Mouse (Mus musculus) liver, embryonic 16.5 days (tissue): ENCODE measurements around the gene Exoc3l2. TPM values are rescaled to one million over a fixed set of nuclear protein-coding genes. Genes with fewer than 3 reads are reported as not detected.

Experiments used
- ATAC-seq: fragments of 200-750 bp; cut with Nextera tagmentation; 2 replicates; pipeline ENCODE4 v1.8.0; 2017; ENCODE audit warnings: low read depth, mild to moderate bottlenecking, moderate number of reproducible peaks, moderate library complexity
- H3K27ac ChIP-seq: fragments of 300-500 bp; sonication (generic); 2 replicates; pipeline ENCODE4 v1.5.1; 2014; ENCODE audit warnings: mild to moderate bottlenecking, low read length
- H3K27me3 ChIP-seq: fragments of 300-500 bp; sonication (generic); 2 replicates; pipeline ENCODE4 v1.6.1; 2014; ENCODE audit warnings: low read depth, low read length, mixed read lengths; ENCODE audit not compliant: control insufficient read depth, insufficient read depth
- H3K36me3 ChIP-seq: fragments of 300-500 bp; sonication (generic); 2 replicates; pipeline ENCODE4 v1.6.1; 2014; ENCODE audit warnings: mild to moderate bottlenecking; ENCODE audit not compliant: control insufficient read depth, insufficient read depth
- H3K4me1 ChIP-seq: fragments of 300-500 bp; sonication (generic); 2 replicates; pipeline ENCODE4 v1.6.1; 2014; ENCODE audit warnings: low read depth, low read length, mixed read lengths; ENCODE audit not compliant: control insufficient read depth
- H3K4me2 ChIP-seq: fragments of 300-500 bp; sonication (generic); 2 replicates; pipeline ENCODE4 v1.6.1; 2014; ENCODE audit warnings: low read depth, low read length, mixed read lengths
- H3K4me3 ChIP-seq: fragments of 300-500 bp; sonication (generic); 2 replicates; pipeline ENCODE4 v1.5.1; 2014; ENCODE audit warnings: low read depth, mild to moderate bottlenecking, low read length
- H3K9ac ChIP-seq: fragments of 300-500 bp; sonication (generic); 2 replicates; pipeline ENCODE4 v1.6.1; 2014; ENCODE audit warnings: low read depth, low read length
- H3K9me3 ChIP-seq: fragments of 300-500 bp; sonication (generic); replicated peaks from 2 replicates; pipeline ENCODE4 v1.6.1; 2016; ENCODE audit warnings: low read length; ENCODE audit not compliant: control insufficient read depth
- WGBS: fragments of 180-500 bp; shearing (Covaris S2); extraction: QIAGEN DNeasy Blood & Tissue Kit; methylation state at CpG from one replicate; pipeline ENCODE4 v1.1.7; 2014; ENCODE audit not compliant: insufficient replicate concordance; 5-methylcytosine and 5-hydroxymethylcytosine counted together
- polyA plus RNA-seq: library from polyadenylated mRNA; unstranded; fragments of >200 nt; fragmentation: Nextera tagmentation; extraction: Ambion mirVana; gene quantifications from 2 replicates; pipeline ENCODE4 v1.2.1, GENCODE M21; 2015

Exoc3l2 gene
- polyA plus RNA-seq, 1 experiment from 2014 or later = 0.54 TPM

DNA sequence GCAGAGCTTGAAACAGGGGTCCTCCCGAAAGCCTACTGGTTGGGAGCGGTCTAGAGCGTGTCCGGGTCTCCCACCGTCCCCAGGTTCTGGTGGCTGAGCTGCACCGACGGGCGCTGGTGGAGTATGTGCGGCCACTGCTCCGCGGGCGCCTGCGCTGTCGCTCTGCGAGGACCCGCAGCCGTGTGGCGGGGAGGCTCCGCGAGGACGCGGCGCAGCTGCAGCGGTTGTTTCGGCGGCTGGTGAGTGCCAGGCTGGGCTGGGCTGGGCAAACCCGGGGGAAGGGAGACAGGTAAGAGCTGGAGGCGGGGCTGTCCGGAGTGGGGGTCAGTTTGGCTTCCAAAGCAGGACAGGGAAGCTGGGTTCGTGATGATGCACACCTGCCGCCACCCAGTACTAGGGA, 26.4 kb downstream of the Exoc3l2 start:
- ATAC-seq = no peak
- Histone ChIP-seq H3K4me1 (no peaks in the 10 kb centered on the region; the same call in none of the 2 replicates), H3K4me2 (no peak overlapping the region), H3K4me3 (no peak overlapping the region), H3K27me3 (peaks cover 15% of the 10 kb centered on the region), H3K9me3 (no peaks in the 10 kb centered on the region), H3K27ac (no peak overlapping the region), H3K9ac (no peak overlapping the region), H3K36me3 (no peaks in the 10 kb centered on the region)
- 74% methylated on average over 27 of the region's 31 CpGs for WGBS

DNA sequence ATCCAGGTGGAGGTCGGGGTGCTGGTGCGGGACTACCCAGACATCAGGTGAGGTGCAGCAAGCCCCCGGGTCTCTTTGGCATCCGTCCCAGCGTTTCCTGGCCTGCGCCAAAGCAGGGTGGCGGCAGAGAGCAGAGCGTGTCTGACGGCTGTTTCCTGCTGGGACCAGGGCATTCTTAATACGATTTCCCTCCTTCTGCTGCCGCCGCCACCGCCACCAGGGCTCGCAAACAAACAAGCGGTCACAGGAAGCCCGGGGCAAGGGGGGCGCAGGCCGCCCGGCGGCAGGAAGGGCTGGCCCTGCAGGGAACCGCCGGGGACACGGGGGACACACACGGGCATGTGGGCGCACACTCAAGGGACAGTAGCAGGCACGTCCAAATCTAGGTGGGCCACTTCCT, 28.6 kb downstream of the Exoc3l2 start:
- H3K9ac ChIP-seq = no peak overlapping the region
- H3K4me1 ChIP-seq = no peaks in the 10 kb centered on the region; the same call in none of the 2 replicates
- ATAC-seq = 0 out of 2 replicates have a peak, but pooled peaks have one; percentile 20
- H3K4me2 ChIP-seq = peak overlapping the region; percentile 24; the same call in 1 of the 2 replicates
- WGBS = 13% methylated on average over 26 of the region's 26 CpGs
- H3K27ac ChIP-seq = no peak overlapping the region
- H3K36me3 ChIP-seq = no peaks in the 10 kb centered on the region
- H3K4me3 ChIP-seq = no peak overlapping the region
- no peaks in the 10 kb centered on the region for H3K9me3 ChIP-seq
- peaks cover 15% of the 10 kb centered on the region for H3K27me3 ChIP-seq

DNA sequence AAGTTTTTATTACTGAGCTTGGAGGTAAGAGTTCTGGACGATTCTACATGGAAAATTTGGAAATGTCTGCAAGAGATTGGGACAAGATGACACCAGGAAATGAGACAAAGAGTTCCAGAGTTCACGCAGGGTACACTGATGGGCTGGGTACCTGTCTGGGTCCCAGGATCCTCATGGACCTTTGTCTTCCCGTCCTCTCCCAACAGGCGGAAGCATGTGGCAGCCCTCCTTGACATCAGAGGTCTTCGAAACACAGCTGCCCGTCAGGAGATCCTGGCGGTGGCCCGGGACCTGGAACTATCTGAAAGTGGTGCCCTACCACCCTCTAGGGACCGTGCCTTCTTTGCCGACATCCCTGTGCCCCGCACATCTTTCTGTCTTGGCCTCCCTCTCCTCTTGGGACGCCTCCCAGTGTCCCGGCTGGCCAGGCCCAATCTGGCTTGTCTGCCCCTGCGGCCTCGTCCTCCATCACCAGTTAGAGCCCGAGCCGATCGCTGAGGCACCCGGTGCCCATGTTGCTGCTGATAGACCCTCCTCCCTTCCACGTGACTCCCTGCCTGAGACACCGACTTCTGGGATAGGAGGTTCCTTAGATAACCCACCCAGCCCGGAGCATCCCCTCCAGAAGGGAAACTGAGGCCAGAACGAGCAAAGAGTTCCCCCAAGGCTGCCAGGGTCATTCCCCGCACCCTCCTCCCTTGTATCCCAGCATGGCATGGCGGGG, 31.8 kb downstream of the Exoc3l2 start:
- no peak overlapping the region for H3K4me2 ChIP-seq
- H3K9ac ChIP-seq = no peak overlapping the region
- WGBS = 76% methylated on average over 25 of the region's 25 CpGs
- peaks cover 8% of the 10 kb centered on the region for H3K27me3 ChIP-seq
- no peaks in the 10 kb centered on the region; the same call in none of the 2 replicates for H3K4me1 ChIP-seq
- H3K4me3 ChIP-seq = no peak overlapping the region
- H3K9me3 ChIP-seq = no peaks in the 10 kb centered on the region
- H3K27ac ChIP-seq = no peak overlapping the region
- H3K36me3 ChIP-seq = no peaks in the 10 kb centered on the region
- no peak for ATAC-seq

DNA sequence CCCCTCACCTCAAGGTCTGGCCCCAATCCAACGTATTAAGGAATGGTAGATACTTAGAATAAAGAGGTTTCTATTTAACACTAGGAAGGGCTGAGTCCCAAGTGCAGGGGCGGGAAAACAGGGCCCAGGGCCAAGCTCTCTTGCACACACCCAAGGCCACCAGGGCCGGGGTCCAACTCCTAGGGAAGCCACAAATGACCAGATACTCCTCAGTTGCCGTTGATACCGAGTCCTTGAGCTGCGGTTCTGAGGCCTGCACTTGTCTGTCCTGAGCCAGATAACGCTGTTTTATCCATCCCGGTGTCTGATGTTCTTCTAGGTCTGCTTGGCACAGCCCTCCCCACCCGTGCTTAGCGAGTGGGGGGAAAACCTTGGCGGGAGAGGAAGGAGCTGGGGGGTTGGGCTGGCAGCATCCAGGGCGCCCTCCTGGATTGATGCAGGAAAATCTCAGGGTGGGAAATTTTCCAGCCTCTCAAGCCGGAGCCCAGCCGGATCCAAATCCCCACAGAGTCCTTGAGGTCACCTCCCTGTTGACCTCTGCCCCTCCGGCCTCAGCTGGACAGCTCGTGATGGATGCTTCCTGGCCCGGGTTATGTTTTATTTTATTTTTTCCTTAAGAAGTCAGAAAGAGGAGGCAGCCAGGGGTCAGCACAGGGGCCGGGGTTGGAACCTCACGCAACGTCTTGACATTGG, 32.5 kb downstream of the Exoc3l2 start:
- H3K36me3 ChIP-seq = no peaks in the 10 kb centered on the region
- H3K4me1 ChIP-seq = no peaks in the 10 kb centered on the region; the same call in none of the 2 replicates
- H3K4me3 ChIP-seq = no peak overlapping the region
- H3K9me3 ChIP-seq = no peaks in the 10 kb centered on the region
- ATAC-seq = peak; percentile 22; the same call in 1 of the 2 replicates
- no peak overlapping the region for H3K27ac ChIP-seq
- H3K4me2 ChIP-seq = no peak overlapping the region
- H3K9ac ChIP-seq = no peak overlapping the region
- 52% methylated on average over 20 of the region's 20 CpGs for WGBS
- H3K27me3 ChIP-seq = peaks cover 7% of the 10 kb centered on the region

DNA sequence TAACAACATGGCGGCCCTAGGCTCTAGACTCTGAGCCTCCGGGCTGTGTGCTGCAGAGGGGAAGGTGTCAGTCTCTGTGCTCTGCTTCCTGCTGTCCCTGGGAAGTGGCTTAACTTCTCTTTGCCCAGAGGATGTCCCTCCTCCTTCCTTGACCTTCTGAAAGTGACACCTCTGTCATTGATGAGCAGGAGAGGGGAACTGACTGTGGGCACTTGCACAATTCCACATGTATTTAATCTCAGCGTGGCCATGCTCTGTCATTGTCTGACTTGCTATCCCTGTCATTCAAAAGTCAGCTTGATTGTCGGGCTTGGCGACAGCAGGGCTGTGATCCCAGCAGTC, 33.1 kb downstream of the Exoc3l2 start:
- no peak overlapping the region for H3K27ac ChIP-seq
- no peak overlapping the region for H3K4me2 ChIP-seq
- H3K9me3 ChIP-seq = no peaks in the 10 kb centered on the region
- no peak overlapping the region for H3K9ac ChIP-seq
- 50% methylated on average over 5 of the region's 5 CpGs for WGBS
- H3K4me1 ChIP-seq = no peaks in the 10 kb centered on the region; the same call in none of the 2 replicates
- H3K27me3 ChIP-seq = peaks cover 7% of the 10 kb centered on the region
- H3K4me3 ChIP-seq = no peak overlapping the region
- no peaks in the 10 kb centered on the region for H3K36me3 ChIP-seq
- ATAC-seq = no peak

DNA sequence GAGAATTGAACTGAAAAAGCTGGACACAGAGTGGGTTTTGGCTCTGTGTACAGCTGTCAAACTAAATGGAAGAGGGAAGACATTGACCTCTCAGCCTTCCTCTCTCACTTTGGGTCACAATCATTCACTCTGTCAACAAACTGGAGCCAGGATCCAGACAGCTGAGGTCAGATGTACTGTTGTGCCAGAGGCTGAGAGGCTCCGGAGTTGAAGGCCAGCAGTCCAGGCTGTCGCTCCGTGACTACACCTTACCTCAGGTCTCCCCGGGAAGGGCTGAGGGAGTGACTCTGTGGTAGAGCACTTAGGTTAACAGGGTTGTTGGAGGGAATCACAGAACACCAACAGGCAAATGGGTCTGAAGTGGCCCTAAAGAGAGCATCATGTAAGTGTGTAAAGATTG, 35.2 kb downstream of the Exoc3l2 start:
- H3K27ac ChIP-seq = no peak overlapping the region
- H3K4me3 ChIP-seq = no peak overlapping the region
- no peaks in the 10 kb centered on the region for H3K36me3 ChIP-seq
- H3K9me3 ChIP-seq = no peaks in the 10 kb centered on the region
- H3K4me2 ChIP-seq = no peak overlapping the region
- H3K9ac ChIP-seq = no peak overlapping the region
- peak; percentile 27; the same call in 1 of the 2 replicates for ATAC-seq
- H3K4me1 ChIP-seq = no peaks in the 10 kb centered on the region; the same call in 1 of the 2 replicates
- no peaks in the 10 kb centered on the region for H3K27me3 ChIP-seq
- 70% methylated on average over 4 of the region's 4 CpGs for WGBS

DNA sequence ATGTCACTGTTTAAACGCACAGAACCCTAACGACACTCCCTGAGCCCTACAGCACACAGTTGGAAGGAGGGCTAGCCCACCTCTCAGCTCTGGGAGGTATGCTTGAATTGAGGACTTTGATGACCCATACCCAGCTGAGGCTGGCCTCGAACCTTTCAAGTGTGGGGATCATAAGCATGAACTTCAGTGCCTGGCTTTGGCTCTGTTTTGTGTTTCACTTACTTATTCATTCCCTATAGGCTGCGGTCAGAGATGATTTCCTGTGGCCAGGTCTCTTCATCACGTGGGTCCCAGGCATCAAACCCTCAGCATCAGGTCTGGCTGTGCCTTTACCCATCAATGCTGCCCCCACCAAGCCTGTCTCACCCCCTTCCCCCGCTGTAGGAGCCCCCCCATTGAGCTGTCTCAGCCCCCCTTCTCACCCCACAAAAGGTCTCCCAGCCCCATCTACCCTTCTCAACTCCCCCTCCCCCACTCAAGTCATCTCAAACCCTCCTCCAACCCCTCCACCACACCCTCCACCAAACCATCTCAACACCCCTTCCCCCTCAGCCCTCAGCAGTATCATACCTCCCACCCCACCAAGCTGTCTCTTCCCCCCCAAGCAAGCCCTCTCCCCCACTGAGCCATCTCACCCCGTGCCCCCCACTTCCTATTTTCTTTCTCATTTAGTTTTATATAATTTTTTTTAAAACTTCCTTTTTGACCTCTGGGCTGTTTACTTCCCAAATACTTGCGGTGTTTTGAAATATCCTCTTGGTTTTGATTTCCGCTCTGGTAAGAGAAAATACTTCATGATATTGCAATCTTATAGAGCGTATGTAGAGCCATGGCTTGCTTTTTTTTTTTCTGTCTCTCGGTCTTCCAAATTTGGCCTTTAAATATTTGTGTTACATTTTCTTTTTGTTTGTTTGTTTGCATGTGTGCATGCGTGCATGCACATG, 37.6 kb downstream of the Exoc3l2 start:
- Histone ChIP-seq H3K9ac (no peak overlapping the region), H3K27ac (no peak overlapping the region), H3K27me3 (no peaks in the 10 kb centered on the region), H3K4me2 (no peak overlapping the region), H3K4me3 (no peak overlapping the region), H3K9me3 (no peaks in the 10 kb centered on the region), H3K36me3 (no peaks in the 10 kb centered on the region), H3K4me1 (no peaks in the 10 kb centered on the region; the same call in 1 of the 2 replicates)
- 34% methylated on average over 12 of the region's 12 CpGs for WGBS
- no peak for ATAC-seq

DNA sequence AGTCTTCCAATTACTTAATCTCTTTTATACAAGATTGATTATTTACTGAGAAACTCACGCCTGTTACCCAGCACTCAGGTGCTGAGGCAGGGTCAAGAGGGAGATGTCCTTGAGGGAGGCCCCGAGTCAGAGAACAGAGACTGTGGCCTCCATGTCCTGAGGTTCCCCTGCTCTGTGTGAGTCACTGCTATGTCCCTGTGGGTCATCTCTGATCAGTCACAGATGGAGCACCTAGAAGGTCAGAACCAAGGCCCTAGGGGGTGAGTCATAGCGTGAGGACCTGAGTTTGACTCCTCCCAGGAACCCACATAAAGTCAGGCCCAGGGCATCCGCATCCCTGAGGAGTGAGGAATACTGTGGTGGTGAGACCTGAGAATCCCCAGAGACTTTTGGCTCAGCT, 38.5 kb downstream of the Exoc3l2 start:
- Histone ChIP-seq H3K36me3 (no peaks in the 10 kb centered on the region), H3K4me2 (no peak overlapping the region), H3K4me1 (no peaks in the 10 kb centered on the region; the same call in 1 of the 2 replicates), H3K4me3 (no peak overlapping the region), H3K27me3 (no peaks in the 10 kb centered on the region), H3K9me3 (no peaks in the 10 kb centered on the region), H3K27ac (no peak overlapping the region), H3K9ac (no peak overlapping the region)
- WGBS = 72% methylated on average over 4 of the region's 4 CpGs
- ATAC-seq = no peak
